Mouse (Mus musculus) limb, embryonic 11.5 days (tissue): Measurements from ENCODE around the gene Olfr835. TPM values are rescaled to one million over a fixed set of nuclear protein-coding genes. Genes with fewer than 3 reads are reported as not detected.

Source experiments
- ATAC-seq: fragments of 200-750 bp; cut with Nextera tagmentation; 2 replicates; pipeline ENCODE4 v1.8.0; 2017; ENCODE audit warnings: low read depth; ENCODE audit not compliant: insufficient number of reproducible peaks, low FRiP score, low TSS enrichment
- DNase-seq: peaks from one replicate; pipeline ENCODE4 v3.0.0-alpha.2; 2015; ENCODE audit warnings: low spot score
- H3K27ac ChIP-seq: fragments of 300-500 bp; sonication (generic); replicated peaks from 2 replicates; pipeline ENCODE4 v1.5.1; 2014; ENCODE audit warnings: low read depth, mild to moderate bottlenecking, low read length
- H3K27me3 ChIP-seq: fragments of 300-500 bp; sonication (generic); 2 replicates; pipeline ENCODE4 v1.6.1; 2014; ENCODE audit warnings: mild to moderate bottlenecking, low read length, mixed read lengths; ENCODE audit not compliant: control insufficient read depth, insufficient read depth
- H3K36me3 ChIP-seq: fragments of 300-500 bp; sonication (generic); 2 replicates; pipeline ENCODE4 v1.6.1; 2014; ENCODE audit warnings: mild to moderate bottlenecking, low read length, moderate library complexity, mixed read lengths; ENCODE audit not compliant: control insufficient read depth, insufficient read depth
- H3K4me1 ChIP-seq: fragments of 300-500 bp; sonication (generic); 2 replicates; pipeline ENCODE4 v1.6.1; 2014; ENCODE audit warnings: low read length, mixed read lengths; ENCODE audit not compliant: control insufficient read depth, insufficient read depth
- H3K4me2 ChIP-seq: fragments of 300-500 bp; sonication (generic); 2 replicates; pipeline ENCODE4 v1.6.1; 2014; ENCODE audit warnings: low read depth, mild to moderate bottlenecking, moderate library complexity; ENCODE audit not compliant: severe bottlenecking
- H3K4me3 ChIP-seq: fragments of 300-500 bp; sonication (generic); 2 replicates; pipeline ENCODE4 v1.5.1; 2014; ENCODE audit warnings: low read depth, low read length
- H3K9ac ChIP-seq: fragments of 300-500 bp; sonication (generic); 2 replicates; pipeline ENCODE4 v1.6.1; 2014; ENCODE audit warnings: mild to moderate bottlenecking, low read length
- H3K9me3 ChIP-seq: fragments of 300-500 bp; sonication (generic); 2 replicates; pipeline ENCODE4 v1.6.1; 2016; ENCODE audit warnings: low read length; ENCODE audit not compliant: control insufficient read depth
- WGBS: fragments of 180-500 bp; shearing (Covaris S2); extraction: QIAGEN DNeasy Blood & Tissue Kit; methylation state at CpG from one replicate; pipeline ENCODE4 v1.1.7; 2014; 5-methylcytosine and 5-hydroxymethylcytosine counted together
- polyA plus RNA-seq: library from polyadenylated mRNA; unstranded; fragments of >200 nt; fragmentation: Nextera tagmentation; extraction: Ambion mirVana; gene quantifications from 2 replicates; pipeline ENCODE4 v1.2.1, GENCODE M21; 2014

Gene Olfr835
- not detected in 2 replicates for polyA plus RNA-seq

GRCm38 (mm10) chr9:19032435-19032834, at the start of gene Olfr835:
Gene Olfr835, plus strand, starts transcription at chr9:19032735.
- Histone ChIP-seq H3K27ac (no peak within 1 kb of the TSS), H3K9ac (no peak within 1 kb of the TSS), H3K4me3 (no peak within 1 kb of the TSS), H3K4me1 (no peaks in the 10 kb centered on the region), H3K9me3 (no peaks in the 10 kb centered on the region), H3K36me3 (no peaks in the 10 kb centered on the region), H3K4me2 (no peak within 1 kb of the TSS), H3K27me3 (no peaks in the 10 kb centered on the region)
- WGBS: 62% methylated on average over 1 of the region's 1 CpGs
- DNase-seq (no peak), ATAC-seq (no peak)

GRCm38 (mm10) chr9:18987690-18988089, 44.8 kb upstream of the Olfr835 start, which contains the start of gene Olfr834:
Gene Olfr834, plus strand, starts transcription at chr9:18987990.
- no peak within 1 kb of the TSS for H3K9ac ChIP-seq
- H3K27ac ChIP-seq: no peak within 1 kb of the TSS
- no peaks in the 10 kb centered on the region for H3K4me1 ChIP-seq
- DNase-seq: no peak
- H3K27me3 ChIP-seq: no peaks in the 10 kb centered on the region
- ATAC-seq: no peak
- H3K36me3 ChIP-seq: no peaks in the 10 kb centered on the region
- WGBS: 81% methylated on average over 3 of the region's 3 CpGs
- H3K9me3 ChIP-seq: no peaks in the 10 kb centered on the region
- no peak within 1 kb of the TSS for H3K4me2 ChIP-seq
- H3K4me3 ChIP-seq: no peak within 1 kb of the TSS

- 35% methylated on average over 3 of the region's 3 CpGs for WGBS
These were observed 52.5 kb downstream of the Olfr835 start for GRCm38 (mm10) chr9:19084986-19085385.

More at GRCm38 (mm10) chr9:19084986-19085385, 52.5 kb downstream of the Olfr835 start:
- no peaks in the 10 kb centered on the region for H3K4me1 ChIP-seq
- H3K4me3 ChIP-seq: no peak overlapping the region
- no peaks in the 10 kb centered on the region for H3K36me3 ChIP-seq
- peaks cover 2% of the 10 kb centered on the region; the same call in 1 of the 2 replicates for H3K9me3 ChIP-seq
- DNase-seq (no peak), ATAC-seq (no peak)
- H3K27ac ChIP-seq: no peak overlapping the region
- H3K9ac ChIP-seq: no peak overlapping the region
- no peaks in the 10 kb centered on the region for H3K27me3 ChIP-seq
- no peak overlapping the region for H3K4me2 ChIP-seq

Other genes with a start within 250 kb of the Olfr835 start
- not detected in 2 replicates for gene Olfr828, start 213.2 kb upstream of the Olfr835 start, polyA plus RNA-seq
- gene Olfr829, start 177.8 kb upstream of the Olfr835 start, polyA plus RNA-seq: not detected in 2 replicates
- not detected in 2 replicates for gene Olfr830, start 158.0 kb upstream of the Olfr835 start, polyA plus RNA-seq
- not detected in 2 replicates for gene Olfr832, start 95.6 kb upstream of the Olfr835 start, polyA plus RNA-seq
- not detected in 2 replicates for gene Olfr834, start 44.7 kb upstream of the Olfr835 start, polyA plus RNA-seq
- not detected in 2 replicates for gene Olfr836, start 87.6 kb downstream of the Olfr835 start, polyA plus RNA-seq
- gene Olfr837, start 103.6 kb downstream of the Olfr835 start, polyA plus RNA-seq: not detected in 2 replicates
- not detected in 2 replicates for gene Olfr839-ps1, start 144.6 kb downstream of the Olfr835 start, polyA plus RNA-seq
- not detected in 2 replicates for gene Olfr843, start 219.3 kb downstream of the Olfr835 start, polyA plus RNA-seq